Mouse (Mus musculus): ENCODE measurements around the gene Xpo4.
"Not testable (repeated sequence)": the region's sequence is repeated elsewhere in the genome, so short reads cannot be mapped to it uniquely, and the experiment has no call there.

Gene Xpo4

DNA sequence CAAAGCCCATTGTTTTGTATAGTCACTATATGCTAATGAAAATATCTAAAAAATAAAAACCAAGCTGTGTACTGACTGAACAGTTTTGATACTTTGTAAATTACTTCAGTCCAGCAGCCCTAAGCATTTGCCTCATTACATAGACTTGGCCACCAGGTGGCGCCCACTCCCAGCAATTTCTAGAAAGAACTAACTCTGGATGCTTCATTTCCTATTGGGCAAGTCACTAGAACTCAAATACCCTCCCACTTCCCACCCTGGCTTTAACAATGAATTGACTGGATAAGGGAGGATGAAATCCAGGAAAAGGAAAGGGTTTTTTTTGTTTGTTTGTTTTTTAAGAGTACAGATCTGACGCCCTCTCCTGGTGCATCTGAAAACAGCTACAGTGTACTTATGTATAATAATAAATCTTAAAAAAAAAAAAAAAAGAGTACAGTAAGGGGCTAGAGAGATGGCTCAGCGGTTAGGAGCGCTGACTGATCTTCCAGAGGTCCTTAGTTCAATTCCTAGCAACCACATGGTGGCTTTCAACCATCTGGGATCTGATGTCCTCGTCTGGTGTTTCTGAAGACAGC lies 14.8 kb upstream of the Xpo4 start:
- DNase-seq = peak; percentile 73

DNA sequence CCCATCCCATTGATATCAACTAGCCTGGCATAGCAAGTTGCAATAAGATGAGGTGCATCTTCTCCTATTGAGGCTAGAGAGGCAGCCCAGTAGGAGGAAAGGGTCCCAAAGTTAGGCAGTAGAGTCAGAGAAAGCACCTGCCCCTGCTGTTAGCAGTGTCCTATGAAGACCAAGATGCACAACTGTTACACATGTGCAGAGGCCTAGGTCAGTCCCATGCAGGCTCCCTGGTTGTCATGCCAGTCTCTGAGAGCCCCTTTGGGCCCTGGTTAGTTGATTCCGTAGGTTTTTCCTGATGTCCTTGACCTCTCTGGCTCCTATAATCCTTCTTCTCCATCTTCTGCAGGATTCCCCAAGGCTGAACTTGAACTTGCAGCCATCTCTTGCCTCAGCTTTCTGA lies 14.3 kb upstream of the Xpo4 start:
- no peak for DNase-seq

GRCm38 (mm10) chr14:57675481-57675880 lies 10.3 kb upstream of the Xpo4 start:
- DNase-seq = no peak

GRCm38 (mm10) chr14:57665628-57665950 lies 359 bp upstream of the Xpo4 start:
- DNase-seq = no peak

DNA sequence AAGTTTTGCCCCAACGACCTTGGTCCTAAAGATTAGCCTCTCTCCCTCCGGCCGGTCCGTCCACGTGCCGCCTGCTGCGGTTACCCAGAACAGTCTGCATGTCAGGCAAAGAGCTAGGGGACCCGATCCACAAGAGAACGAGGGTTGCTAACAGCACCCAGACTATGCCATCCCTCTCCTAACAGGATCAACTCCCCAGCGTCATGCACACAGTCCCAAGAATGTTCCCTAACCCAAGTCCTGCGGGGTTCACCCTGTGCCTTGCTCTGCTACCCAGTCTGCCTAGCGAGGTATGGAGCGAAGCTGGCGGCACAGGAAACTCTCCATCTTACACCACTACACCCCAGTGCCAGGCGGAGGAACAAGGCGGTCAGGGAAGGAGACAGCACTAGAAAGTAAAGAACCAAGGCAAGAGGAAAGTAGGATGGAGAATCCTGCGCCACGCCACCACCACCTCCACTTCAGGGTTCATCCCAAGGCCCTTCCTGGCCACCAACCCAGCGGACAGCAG lies 864 bp downstream of the Xpo4 start:
- DNase-seq = no peak

DNA sequence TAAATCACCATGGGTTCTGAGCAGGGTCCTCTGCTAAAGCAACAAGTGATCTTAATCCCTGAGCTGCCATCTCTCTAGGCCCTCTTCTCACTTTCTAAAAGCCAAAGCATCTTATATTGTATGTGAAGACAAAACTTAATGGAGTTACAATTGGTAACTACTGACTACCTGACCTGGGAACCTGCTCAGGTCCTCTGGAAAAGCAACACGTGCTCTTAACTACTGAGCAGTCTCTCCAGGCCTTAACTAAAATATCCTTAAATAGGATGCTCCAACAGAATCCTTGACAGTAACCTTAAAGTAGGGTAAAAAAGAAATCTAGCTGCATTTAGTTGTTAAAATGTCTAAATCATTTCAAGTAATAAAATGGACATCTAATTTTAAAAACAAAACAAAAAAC lies 1.6 kb downstream of the Xpo4 start:
- DNase-seq = no peak

DNA sequence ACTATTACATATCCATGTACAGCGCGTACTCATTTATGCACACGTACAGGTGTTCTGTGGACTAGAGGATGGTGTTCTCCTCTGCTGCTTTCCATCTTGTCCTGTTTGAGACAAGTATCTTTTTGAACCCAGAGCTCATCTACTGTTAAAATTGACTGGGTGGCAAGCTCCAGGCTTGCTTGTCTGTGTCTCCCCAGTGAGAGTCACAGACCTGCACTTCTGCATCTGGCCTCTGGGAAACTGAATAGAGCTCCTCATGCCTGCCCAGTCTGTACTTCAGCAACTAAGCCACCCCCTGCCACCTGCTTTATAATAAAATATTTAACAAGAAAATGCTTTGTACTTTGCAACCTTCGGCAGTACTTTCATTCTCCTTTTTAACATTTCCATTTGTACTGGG lies 6.9 kb downstream of the Xpo4 start:
- DNase-seq = no peak

DNA sequence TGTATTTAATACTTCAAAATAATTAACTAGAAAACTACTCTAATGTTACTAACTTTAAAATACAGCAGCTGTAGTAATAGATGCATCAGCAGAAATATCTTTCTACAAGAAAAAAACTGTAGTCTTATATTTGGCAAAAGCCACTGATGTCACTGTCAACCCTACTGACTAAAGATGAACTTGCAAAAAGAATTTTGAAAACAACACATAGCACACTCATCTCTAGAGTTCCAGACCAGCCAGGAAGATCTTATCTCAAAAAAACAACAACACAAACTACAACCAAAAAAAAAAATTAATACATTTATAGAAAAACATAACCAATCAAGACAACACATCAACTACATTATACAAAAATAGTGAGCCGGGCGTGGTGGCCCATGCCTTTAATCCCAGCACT lies 7.7 kb downstream of the Xpo4 start:
- DNase-seq = no peak

DNA sequence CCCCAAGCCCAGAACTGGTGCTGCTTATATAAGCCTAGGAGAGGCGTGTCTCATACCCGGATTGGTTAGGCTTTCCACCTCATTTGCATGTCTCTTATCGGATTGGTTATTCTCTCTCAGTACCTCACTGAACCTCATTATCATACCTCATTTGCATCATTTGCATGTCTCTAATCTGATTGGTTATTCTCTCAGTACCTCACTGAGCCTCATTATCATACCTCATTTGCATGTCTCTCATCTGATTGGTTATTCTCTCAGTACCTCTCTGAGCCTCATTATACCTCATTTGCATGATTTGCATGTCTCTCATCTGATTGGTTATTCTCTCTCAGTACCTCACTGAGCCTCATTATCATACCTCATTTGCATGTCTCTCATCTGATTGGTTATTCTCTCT lies 8.7 kb downstream of the Xpo4 start:
- DNase-seq = not testable (repeated sequence)

DNA sequence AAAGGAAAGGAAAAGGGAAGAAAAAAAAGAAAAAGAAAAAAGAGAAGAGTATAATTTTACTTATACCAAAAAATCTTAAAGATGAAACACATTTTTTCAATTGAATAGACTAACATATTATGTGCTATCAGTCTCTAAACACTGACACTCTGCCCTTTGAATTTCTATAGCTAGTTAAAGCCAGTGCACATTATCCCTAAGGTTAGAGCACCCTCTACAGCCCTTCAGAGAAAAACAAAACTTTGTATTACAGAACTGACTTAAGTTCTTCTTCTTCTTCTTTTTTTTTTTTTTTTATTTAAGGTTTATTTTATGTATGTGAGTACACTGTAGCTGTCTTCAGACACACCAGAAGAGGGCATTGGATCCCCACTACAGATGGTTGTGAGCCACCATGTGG lies 15.7 kb downstream of the Xpo4 start:
- DNase-seq = no peak

DNA sequence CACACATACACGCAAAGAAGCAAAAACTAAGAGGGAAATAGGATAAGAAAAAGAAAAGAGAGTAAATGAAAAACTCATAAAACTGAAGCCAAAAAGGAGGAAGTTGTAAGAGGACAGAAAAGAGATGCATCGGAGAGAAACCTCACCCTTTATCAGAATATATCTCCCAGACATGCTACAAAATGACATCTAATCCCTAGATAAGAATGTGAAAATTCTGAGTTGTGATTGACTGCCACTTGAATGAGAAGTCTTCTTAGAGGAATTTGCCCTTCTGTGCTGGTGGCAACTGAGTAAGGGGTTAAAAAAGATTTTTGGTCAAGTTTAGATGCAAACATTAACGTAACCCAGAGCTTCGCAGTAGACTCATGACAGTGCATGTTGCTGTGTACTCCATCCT lies 19.1 kb downstream of the Xpo4 start:
- DNase-seq = no peak

GRCm38 (mm10) chr14:57639153-57639552 lies 26.1 kb downstream of the Xpo4 start:
- DNase-seq = no peak

GRCm38 (mm10) chr14:57634141-57634540 lies 31.1 kb downstream of the Xpo4 start:
- DNase-seq = no peak

DNA sequence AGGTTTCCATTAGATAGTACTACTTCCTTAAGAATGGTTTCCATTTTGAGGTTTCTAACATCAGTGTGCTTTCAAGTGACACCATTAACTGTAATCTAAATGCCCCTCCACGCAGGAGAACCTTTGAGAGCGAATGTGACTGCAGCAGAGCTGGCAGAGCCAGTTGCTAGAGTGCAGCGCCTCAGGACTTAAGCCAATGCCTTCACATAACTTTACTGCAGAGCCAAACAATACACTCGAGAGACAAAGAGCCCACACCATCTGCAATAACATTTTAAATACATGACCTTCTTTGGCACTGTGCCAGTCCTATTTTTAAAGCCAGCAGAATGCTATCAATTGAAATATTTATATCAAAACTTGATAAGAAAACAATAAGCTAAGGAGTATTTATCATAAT lies 35.6 kb downstream of the Xpo4 start:
- no peak for DNase-seq

GRCm38 (mm10) chr14:57622934-57623333 lies 42.3 kb downstream of the Xpo4 start:
- DNase-seq = no peak

DNA sequence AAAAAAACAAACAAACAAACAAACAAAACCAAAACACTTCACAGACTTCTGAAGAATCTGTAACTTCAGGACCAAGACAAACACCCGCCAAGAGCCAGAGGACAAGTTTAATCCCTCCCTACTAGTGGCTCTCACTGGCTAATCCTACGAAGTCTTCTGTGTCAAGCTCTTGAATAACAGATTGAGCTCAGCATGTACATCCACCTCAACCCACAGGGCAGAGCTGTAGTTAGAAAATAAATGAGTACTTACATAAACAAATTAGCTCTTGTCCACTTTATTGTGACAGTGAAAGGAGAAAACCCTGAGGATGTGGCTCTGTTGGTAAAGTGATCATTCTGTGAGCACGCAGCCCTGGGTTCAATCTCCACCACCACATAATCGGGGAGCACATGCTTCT lies 43.5 kb downstream of the Xpo4 start:
- DNase-seq = no peak

GRCm38 (mm10) chr14:57620598-57621236 lies 44.5 kb downstream of the Xpo4 start:
- DNase-seq = no peak

GRCm38 (mm10) chr14:57619487-57619886 lies 45.7 kb downstream of the Xpo4 start:
- DNase-seq = peak; percentile 18

DNA sequence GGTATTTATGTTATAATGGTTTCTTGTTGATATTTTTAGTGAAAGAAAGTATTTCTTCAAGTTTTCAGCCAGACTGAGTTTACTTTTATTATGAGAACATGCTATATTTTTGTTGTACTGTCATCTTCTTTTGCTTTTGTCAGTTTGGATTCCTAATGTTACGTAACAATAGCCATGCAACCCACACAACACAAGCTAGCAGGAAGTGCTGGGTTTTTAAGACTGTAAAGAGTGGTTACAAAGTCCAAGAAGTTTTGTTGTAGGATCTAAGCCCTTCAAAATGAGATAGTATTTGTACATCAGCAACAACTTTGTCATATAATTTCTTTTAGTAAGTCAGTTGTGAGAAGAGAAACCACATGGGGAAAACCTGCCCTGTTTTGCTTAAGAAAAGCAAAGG lies 47.6 kb downstream of the Xpo4 start:
- DNase-seq = no peak

- no peak for DNase-seq
These were observed 48.8 kb downstream of the Xpo4 start for GRCm38 (mm10) chr14:57616339-57616965.

DNA sequence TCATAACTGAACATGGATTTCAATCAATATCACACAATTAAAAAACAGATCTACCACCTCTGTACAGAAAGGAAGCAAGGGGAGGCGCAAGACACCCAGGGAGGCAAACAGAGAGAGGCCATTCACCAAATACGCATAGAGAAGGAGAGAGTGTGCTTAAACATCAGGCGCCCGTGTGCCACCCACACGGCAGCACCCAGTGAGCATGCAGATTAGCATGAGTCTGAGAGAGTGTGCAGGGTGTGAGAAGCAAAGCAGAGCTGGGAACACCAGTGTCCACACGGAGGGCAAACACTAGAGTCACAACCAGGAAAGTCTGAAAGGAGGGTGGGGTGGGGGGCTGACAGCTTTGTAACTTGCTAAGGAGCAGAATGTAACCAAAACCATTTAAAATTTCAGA lies 49.4 kb downstream of the Xpo4 start:
- no peak for DNase-seq

- DNase-seq = no peak
These were observed 54.2 kb downstream of the Xpo4 start for GRCm38 (mm10) chr14:57611034-57611433.

DNA sequence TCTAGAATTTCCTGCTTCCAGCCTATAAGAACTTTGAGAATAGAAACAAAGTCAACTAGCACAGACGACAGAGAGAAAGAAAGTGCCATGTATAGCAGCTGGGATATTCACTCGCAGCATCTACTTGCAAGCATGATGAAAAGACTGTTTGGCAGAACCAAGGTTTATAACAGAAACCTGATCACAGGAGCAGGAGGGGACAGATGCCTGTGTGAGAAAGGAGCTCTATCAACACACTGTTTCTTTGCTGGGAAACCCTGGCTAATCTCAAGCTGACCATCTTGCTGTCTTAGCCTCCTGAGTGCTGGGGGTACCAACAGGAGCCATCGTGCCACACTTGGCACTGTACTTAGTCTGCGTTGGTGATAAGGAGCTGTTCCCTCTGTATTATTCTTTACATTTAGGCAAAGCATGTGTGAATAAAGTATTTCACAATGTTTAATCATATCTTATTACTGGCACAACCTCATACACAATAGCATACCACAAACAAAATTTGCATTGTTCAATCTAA lies 55.4 kb downstream of the Xpo4 start:
- no peak for DNase-seq

GRCm38 (mm10) chr14:57607500-57607899 lies 57.7 kb downstream of the Xpo4 start:
- peak; percentile 82 for DNase-seq
